Mouse (Mus musculus) liver, adult 2 months (tissue): ENCODE measurements around the gene Arid4a. TPM values are rescaled to one million over a fixed set of nuclear protein-coding genes. Genes with fewer than 3 reads are reported as not detected.

ENCODE experiments used
- DNase-seq: peaks from one replicate; pipeline ENCODE4 v3.0.0-alpha.2; 2011; ENCODE audit warnings: low read depth, low spot score; ENCODE audit errors: extremely low read depth
- H3K27ac ChIP-seq: fragments of 200-500 bp; replicated peaks from 2 replicates; pipeline ENCODE4 v1.5.1; 2012; ENCODE audit warnings: low read depth, mild to moderate bottlenecking, control low read depth, inconsistent platforms, low read length; ENCODE audit not compliant: insufficient read depth
- H3K27me3 ChIP-seq: fragments of 200-500 bp; 2 replicates; pipeline ENCODE4 v1.6.1; 2012; ENCODE audit warnings: mild to moderate bottlenecking, moderate library complexity, low read length, inconsistent platforms; ENCODE audit not compliant: control insufficient read depth, insufficient read depth
- H3K36me3 ChIP-seq: fragments of 200-500 bp; 2 replicates; pipeline ENCODE4 v1.6.1; 2012; ENCODE audit warnings: low read length, inconsistent platforms; ENCODE audit not compliant: control insufficient read depth, insufficient read depth
- H3K4me1 ChIP-seq: fragments of 200-500 bp; 2 replicates; pipeline ENCODE4 v1.6.1; 2011; ENCODE audit warnings: low read length; ENCODE audit not compliant: control insufficient read depth, insufficient read depth
- H3K4me3 ChIP-seq: fragments of 200-500 bp; 2 replicates; pipeline ENCODE4 v1.5.1; 2011; ENCODE audit warnings: low read depth, mild to moderate bottlenecking, control low read depth, low read length, moderate library complexity; ENCODE audit not compliant: insufficient read depth
- H3K79me2 ChIP-seq: fragments of 200-500 bp; 2 replicates; pipeline ENCODE4 v1.6.1; 2012; ENCODE audit warnings: inconsistent platforms, mild to moderate bottlenecking, low read length, moderate library complexity; ENCODE audit not compliant: control insufficient read depth, insufficient read depth
- H3K9ac ChIP-seq: fragments of 200-500 bp; 2 replicates; pipeline ENCODE4 v1.6.1; 2012; ENCODE audit warnings: low read depth, mild to moderate bottlenecking, control low read depth, inconsistent platforms, low read length
- CTCF ChIP-seq: fragments of 200-500 bp; IDR thresholded peaks from 2 replicates; pipeline ENCODE4 v1.5.1; 2011; ENCODE audit warnings: low read depth, low read length, control low read depth
- POLR2A ChIP-seq: fragments of 200-500 bp; IDR thresholded peaks from 2 replicates; pipeline ENCODE4 v1.6.1; 2011; ENCODE audit warnings: low read length, control low read depth; ENCODE audit not compliant: insufficient read depth; ENCODE audit errors: extremely low read depth
- WGBS: fragments of 180-500 bp; shearing (Covaris S2); methylation state at CpG from one replicate; pipeline ENCODE4 v1.1.7; 2018; 5-methylcytosine and 5-hydroxymethylcytosine counted together
- polyA plus RNA-seq: library from polyadenylated mRNA; depleted of rRNA; stranded (reverse); fragments of >200 nt; gene quantifications from 2 replicates; pipeline ENCODE4 v1.2.3, GENCODE M21; 2012
- total RNA-seq: library from RNA; depleted of rRNA; stranded (reverse); fragments of >200 nt; gene quantifications from 2 replicates; pipeline ENCODE4 v1.2.3, GENCODE M21; 2014

The Arid4a gene
- total and polyA plus RNA-seq, 2 experiments: 1.3 to 6.8 TPM

DNA sequence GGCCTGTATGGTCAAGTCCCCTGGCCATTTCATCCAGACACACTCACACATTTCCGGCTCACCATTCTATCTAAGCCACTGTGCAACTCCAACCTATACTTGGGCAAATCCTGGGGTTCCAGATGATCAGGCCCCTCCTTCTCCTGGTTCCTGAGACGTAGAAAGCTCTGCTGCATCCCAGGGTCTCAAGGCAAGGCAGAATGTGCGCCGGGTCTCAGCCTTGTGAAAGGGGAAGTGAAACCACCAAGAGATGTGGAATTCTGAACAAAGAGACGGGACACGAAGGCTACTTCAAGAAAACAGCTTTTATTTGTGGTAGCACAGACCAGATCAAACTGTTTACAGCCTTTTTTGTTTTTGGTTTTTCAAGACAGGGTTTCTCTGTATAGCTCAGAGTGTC lies 9.6 kb upstream of the Arid4a start:
- no peak for DNase-seq
- Histone ChIP-seq H3K4me1 (peaks cover 10% of the 10 kb centered on the region; the same call in 1 of the 2 replicates), H3K9ac (no peak overlapping the region), H3K27me3 (no peaks in the 10 kb centered on the region), H3K27ac (no peak overlapping the region), H3K4me3 (no peak overlapping the region), H3K36me3 (peaks cover 48% of the 10 kb centered on the region), H3K79me2 (no peaks in the 10 kb centered on the region; the same call in 1 of the 2 replicates)
- 84% methylated on average over 6 of the region's 6 CpGs for WGBS
- TF ChIP-seq CTCF: no peak
- no peak for TF ChIP-seq POLR2A

DNA sequence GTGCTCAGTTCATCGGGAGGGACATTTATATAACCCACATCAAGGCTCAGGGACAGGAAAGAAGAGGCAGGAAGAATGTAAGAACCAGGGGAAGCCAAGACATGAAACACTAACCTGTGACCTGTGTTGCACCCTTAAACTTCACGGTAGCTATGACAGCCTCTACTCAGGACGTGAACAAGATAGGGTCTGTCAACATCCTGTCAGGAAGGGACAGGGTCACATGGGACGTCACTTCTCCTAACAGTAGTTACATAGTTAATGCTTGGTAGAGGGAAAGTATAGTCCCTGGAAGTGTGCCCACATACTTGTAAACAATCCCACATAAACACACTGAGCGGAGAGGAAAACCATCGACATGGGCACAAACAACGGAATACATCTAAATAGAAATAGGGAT lies 8.9 kb upstream of the Arid4a start:
- Histone ChIP-seq H3K4me3 (no peak overlapping the region), H3K27ac (no peak overlapping the region), H3K27me3 (no peaks in the 10 kb centered on the region), H3K79me2 (no peaks in the 10 kb centered on the region; the same call in 1 of the 2 replicates), H3K9ac (no peak overlapping the region), H3K36me3 (peaks cover 49% of the 10 kb centered on the region), H3K4me1 (peaks cover 6% of the 10 kb centered on the region; the same call in 1 of the 2 replicates)
- TF ChIP-seq CTCF (no peak), POLR2A (no peak)
- DNase-seq: no peak
- 76% methylated on average over 7 of the region's 7 CpGs for WGBS

DNA sequence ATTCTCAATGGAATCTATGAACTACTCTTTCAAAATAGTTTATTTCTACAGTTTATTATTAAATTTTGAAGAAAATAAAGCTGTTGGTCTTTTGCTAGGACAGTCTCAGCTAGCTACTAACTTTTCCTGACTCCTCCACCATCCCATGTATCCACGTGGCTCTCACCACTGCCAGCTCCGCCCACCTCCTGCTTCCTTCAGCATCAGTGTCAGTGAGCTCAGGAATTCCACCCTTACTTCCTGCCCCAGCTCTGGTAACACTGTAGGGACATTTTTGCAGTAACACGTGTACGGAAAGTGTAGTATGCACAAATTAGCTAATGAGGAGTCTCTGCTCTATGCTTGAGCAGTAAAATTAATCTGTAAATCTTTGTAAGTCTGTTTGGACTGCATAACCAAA lies 6.0 kb upstream of the Arid4a start:
- no peak overlapping the region for H3K9ac ChIP-seq
- no peak overlapping the region for H3K27ac ChIP-seq
- TF ChIP-seq POLR2A (no peak), CTCF (no peak)
- 61% methylated on average over 4 of the region's 4 CpGs for WGBS
- no peaks in the 10 kb centered on the region for H3K27me3 ChIP-seq
- H3K4me3 ChIP-seq: no peak overlapping the region
- H3K79me2 ChIP-seq: peaks cover 6% of the 10 kb centered on the region; the same call in 1 of the 2 replicates
- DNase-seq: no peak
- peaks cover 52% of the 10 kb centered on the region for H3K36me3 ChIP-seq
- H3K4me1 ChIP-seq: peaks cover 7% of the 10 kb centered on the region; the same call in 1 of the 2 replicates

DNA sequence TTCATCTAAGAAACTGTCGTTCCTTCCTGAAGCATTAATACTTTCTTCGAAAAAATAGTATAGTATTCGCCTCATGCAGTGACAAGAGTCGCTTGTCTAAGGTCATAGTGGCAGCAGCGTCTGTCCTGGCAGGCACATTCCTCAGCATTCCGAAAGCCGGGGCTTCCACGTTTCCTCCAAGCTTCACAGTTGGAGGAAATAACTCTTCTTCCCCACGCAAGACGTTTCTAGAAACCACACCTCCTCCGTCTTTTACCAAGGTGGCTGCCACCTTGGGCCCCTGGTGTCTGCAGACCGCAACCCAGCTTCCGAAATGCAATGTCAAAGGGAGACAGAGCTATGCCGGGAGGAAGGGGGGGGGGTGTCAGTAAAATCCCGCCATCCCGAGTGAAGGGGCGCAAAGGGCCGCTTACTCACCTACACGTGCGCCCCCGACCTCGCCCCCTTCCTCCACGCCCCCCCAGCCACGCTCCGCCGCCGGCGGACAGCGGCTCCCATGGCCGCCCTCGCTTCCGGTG lies 886 bp upstream of the Arid4a start:
- Histone ChIP-seq H3K79me2 (peaks cover 22% of the 10 kb centered on the region), H3K4me3 (peak overlapping the region; percentile 96), H3K36me3 (peaks cover 19% of the 10 kb centered on the region), H3K4me1 (peaks cover 6% of the 10 kb centered on the region; the same call in 1 of the 2 replicates), H3K27me3 (no peaks in the 10 kb centered on the region), H3K27ac (peak overlapping the region; percentile 97), H3K9ac (peak overlapping the region; percentile 96)
- TF ChIP-seq CTCF (no peak), POLR2A (no peak)
- DNase-seq: peak; percentile 45
- WGBS: under 1% methylated on average over 31 of the region's 32 CpGs

DNA sequence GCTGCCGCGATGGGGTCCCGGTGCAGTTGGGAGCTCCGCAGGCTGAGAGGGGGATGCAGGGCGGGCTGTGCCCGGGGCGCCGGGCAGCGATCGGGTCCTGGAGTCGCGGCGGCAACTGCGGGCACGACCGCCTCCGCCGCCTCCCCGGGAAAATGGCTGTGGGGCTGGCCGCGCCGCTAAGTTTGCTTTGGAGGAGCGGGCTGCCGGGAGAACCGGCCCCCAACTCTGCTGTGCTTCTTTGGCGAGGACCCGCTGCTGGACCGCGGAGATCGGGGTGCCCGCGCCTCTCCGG lies 367 bp downstream of the Arid4a start:
- Histone ChIP-seq H3K4me3 (peak overlapping the region; percentile 87), H3K36me3 (peaks cover 25% of the 10 kb centered on the region), H3K27ac (peak overlapping the region; percentile 83), H3K9ac (peak overlapping the region; percentile 94), H3K4me1 (peaks cover 6% of the 10 kb centered on the region; the same call in 1 of the 2 replicates), H3K27me3 (no peaks in the 10 kb centered on the region), H3K79me2 (peaks cover 25% of the 10 kb centered on the region)
- TF ChIP-seq CTCF (no peak), POLR2A (no peak)
- WGBS: under 1% methylated on average over 33 of the region's 33 CpGs
- DNase-seq: no peak

DNA sequence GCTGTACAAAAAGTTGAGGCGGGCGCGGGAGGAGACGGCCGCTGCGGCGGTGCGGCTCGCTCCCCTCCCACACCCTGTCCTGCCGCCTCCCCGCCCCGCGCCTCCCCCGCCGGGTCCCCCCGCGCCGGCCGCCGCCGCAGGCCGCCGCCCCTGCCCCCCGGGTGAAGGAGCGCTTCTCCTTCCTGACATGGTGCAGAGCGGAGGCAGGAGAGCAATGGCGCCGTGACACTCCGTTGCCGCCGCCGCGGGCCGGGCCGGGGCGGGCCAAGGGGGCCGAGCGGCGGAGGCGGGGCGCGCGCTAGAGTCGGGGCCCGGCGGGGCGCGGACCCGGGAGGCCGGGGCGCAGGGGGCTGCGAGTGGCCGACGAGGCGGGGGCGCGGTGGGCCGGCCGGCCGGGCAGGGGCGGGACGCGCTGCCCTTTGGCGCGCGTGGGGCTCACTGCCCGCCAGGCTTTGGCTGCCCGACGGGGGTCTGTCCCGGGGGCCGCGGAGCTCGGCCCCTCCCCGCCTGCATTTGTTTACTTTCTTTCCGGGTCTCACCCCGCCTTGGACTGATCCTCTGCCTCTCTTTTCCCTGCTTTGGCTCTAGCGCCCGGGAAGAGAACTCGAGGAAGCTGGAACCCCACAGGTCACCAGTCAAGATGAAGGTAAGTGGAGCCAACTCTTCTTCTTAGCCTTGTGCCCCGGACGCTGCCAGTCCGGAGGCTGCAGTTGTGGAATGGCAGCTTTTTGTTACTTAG lies 882 bp downstream of the Arid4a start:
- DNase-seq: peak; percentile 45
- peaks cover 28% of the 10 kb centered on the region for H3K36me3 ChIP-seq
- peak overlapping the region; percentile 94 for H3K9ac ChIP-seq
- no peaks in the 10 kb centered on the region for H3K27me3 ChIP-seq
- WGBS: 1% methylated on average over 51 of the region's 82 CpGs
- H3K27ac ChIP-seq: peak overlapping the region; percentile 83
- peaks cover 25% of the 10 kb centered on the region for H3K79me2 ChIP-seq
- peak overlapping the region; percentile 87 for H3K4me3 ChIP-seq
- no peak for TF ChIP-seq CTCF
- TF ChIP-seq POLR2A: 0 out of 2 replicates have a peak, but pooled peaks have one; percentile 40
- H3K4me1 ChIP-seq: peaks cover 6% of the 10 kb centered on the region; the same call in 1 of the 2 replicates
